Mouse (Mus musculus) intestine, postnatal 0 days (tissue): ENCODE data around the gene Fahd2a. TPM values are rescaled to one million over a fixed set of nuclear protein-coding genes. Genes with fewer than 3 reads are reported as not detected.
A peak's percentile ranks its signal among the peaks of the same experiment; 100 is the strongest.

Experiments
- ATAC-seq: fragments of 200-750 bp; cut with Nextera tagmentation; 2 replicates; pipeline ENCODE4 v1.8.0; 2017; ENCODE audit warnings: mild to moderate bottlenecking, moderate TSS enrichment, moderate library complexity
- H3K27ac ChIP-seq: fragments of 300-500 bp; sonication (generic); 2 replicates; pipeline ENCODE4 v1.5.1; 2014; ENCODE audit warnings: mild to moderate bottlenecking, low read depth, low read length, moderate library complexity
- H3K27me3 ChIP-seq: fragments of 300-500 bp; sonication (generic); replicated peaks from 2 replicates; pipeline ENCODE4 v1.6.1; 2014; ENCODE audit warnings: low read length, mixed read lengths; ENCODE audit not compliant: control insufficient read depth, insufficient read depth
- H3K36me3 ChIP-seq: fragments of 300-500 bp; sonication (generic); 2 replicates; pipeline ENCODE4 v1.6.1; 2014; ENCODE audit warnings: mild to moderate bottlenecking, moderate library complexity; ENCODE audit not compliant: control insufficient read depth, insufficient read depth
- H3K4me1 ChIP-seq: fragments of 300-500 bp; sonication (generic); replicated peaks from 2 replicates; pipeline ENCODE4 v1.6.1; 2014; ENCODE audit warnings: antibody characterized with exemption, low read length, mixed read lengths; ENCODE audit not compliant: control insufficient read depth, insufficient read depth
- H3K4me2 ChIP-seq: fragments of 300-500 bp; sonication (generic); replicated peaks from 2 replicates; pipeline ENCODE4 v1.6.1; 2014; ENCODE audit warnings: low read depth, mild to moderate bottlenecking, moderate library complexity
- H3K4me3 ChIP-seq: fragments of 300-500 bp; sonication (generic); 2 replicates; pipeline ENCODE4 v1.5.1; 2014; ENCODE audit warnings: low read depth, low read length
- H3K9ac ChIP-seq: fragments of 300-500 bp; sonication (generic); 2 replicates; pipeline ENCODE4 v1.6.1; 2014; ENCODE audit warnings: mild to moderate bottlenecking, low read depth, low read length
- H3K9me3 ChIP-seq: fragments of 300-500 bp; sonication (generic); 2 replicates; pipeline ENCODE4 v1.6.1; 2016; ENCODE audit warnings: mixed run types; ENCODE audit not compliant: control insufficient read depth
- CTCF ChIP-seq: sonication (generic); IDR thresholded peaks from 2 replicates; pipeline ENCODE4 v1.5.1; 2016; ENCODE audit warnings: low read depth, mild to moderate bottlenecking, control low read depth, antibody characterized with exemption, moderate library complexity
- WGBS: fragments of 180-500 bp; shearing (Covaris S2); extraction: QIAGEN DNeasy Blood & Tissue Kit; methylation state at CpG from one replicate; pipeline ENCODE4 v1.1.7; 2014; 5-methylcytosine and 5-hydroxymethylcytosine counted together
- polyA plus RNA-seq: library from polyadenylated mRNA; unstranded; fragments of >200 nt; fragmentation: Nextera tagmentation; extraction: Ambion mirVana; gene quantifications from 2 replicates; pipeline ENCODE4 v1.2.1, GENCODE M21; 2015

The Fahd2a gene
- polyA plus RNA-seq, 1 experiment from 2014 or later: 23.5 TPM

DNA sequence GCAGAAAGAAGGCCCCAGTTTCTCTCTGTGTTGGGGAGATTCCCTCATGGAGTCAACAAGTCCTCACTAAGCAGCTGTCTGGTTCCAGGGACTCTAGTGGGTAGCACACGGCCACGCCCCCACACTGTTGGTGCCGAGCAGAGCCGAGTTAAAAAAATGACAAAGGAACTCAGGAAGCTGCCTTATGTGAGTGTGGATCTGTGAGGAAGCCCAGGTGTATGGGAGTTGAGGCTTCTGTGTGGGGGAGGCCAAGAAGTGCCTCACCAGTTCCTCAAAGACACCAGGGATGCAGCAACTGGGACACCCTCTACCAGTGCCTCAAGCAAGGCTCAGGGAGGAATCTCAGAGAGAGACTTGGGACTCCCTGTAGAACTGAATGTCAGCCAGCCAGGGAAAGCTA is 34.8 kb upstream of the Fahd2a start:
- ATAC-seq: no peak
- Histone ChIP-seq H3K4me1 (no peaks in the 10 kb centered on the region), H3K27me3 (peaks cover 49% of the 10 kb centered on the region), H3K36me3 (no peaks in the 10 kb centered on the region), H3K4me3 (no peak overlapping the region), H3K9ac (no peak overlapping the region), H3K9me3 (no peaks in the 10 kb centered on the region), H3K27ac (no peak overlapping the region), H3K4me2 (no peak overlapping the region)
- TF ChIP-seq CTCF: no peak
- WGBS: 63% methylated on average over 4 of the region's 4 CpGs

DNA sequence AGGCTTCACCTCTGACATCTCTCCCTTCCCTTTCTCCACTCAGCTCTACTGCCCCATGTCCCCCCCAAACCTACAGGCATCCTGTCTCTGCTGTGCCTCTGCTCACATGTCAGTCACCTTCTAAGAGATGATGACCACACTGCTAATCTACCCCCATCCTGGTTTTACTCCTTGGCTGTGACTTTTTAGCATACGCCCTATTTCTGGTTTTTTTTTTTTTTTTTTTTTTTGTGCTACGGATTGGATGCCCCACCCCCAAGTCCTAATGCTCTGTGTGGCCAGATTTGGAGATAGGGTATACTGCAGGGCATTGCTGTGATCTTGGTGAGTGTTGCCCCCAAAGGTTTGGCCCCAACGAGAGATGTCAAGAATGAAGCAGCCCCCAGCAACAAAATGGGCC is 27.9 kb upstream of the Fahd2a start:
- H3K9ac ChIP-seq: no peak overlapping the region
- WGBS: 75% methylated on average over 3 of the region's 3 CpGs
- ATAC-seq: no peak

DNA sequence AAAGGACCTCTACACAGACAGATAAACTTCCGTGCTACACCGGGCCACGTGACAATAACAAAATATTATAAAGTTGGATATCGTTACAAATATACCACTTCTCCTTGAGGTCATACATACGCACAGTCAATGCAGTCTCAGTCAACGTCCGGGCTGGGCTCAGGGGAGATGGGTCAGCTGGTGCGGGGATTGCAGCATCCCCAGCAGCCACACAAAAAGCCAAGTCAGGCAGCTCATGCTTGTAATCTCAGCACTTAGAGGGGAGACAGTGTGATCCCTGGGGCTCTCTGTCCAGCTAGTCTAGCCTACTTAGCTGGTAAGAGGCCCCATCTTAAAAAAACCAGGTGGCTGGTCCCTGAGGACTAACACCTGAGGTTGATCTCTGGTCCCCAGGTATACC is 26.9 kb upstream of the Fahd2a start:
- H3K27me3 ChIP-seq: no peaks in the 10 kb centered on the region
- H3K27ac ChIP-seq: no peak overlapping the region
- no peaks in the 10 kb centered on the region for H3K4me1 ChIP-seq
- WGBS: 77% methylated on average over 8 of the region's 8 CpGs
- H3K4me3 ChIP-seq: no peak overlapping the region
- H3K9me3 ChIP-seq: no peaks in the 10 kb centered on the region
- TF ChIP-seq CTCF: no peak
- no peak overlapping the region for H3K9ac ChIP-seq
- ATAC-seq: no peak
- no peaks in the 10 kb centered on the region for H3K36me3 ChIP-seq
- no peak overlapping the region for H3K4me2 ChIP-seq

More for the DNA sequence above, 27.9 kb upstream of the Fahd2a start:
- no peaks in the 10 kb centered on the region for H3K27me3 ChIP-seq
- no peaks in the 10 kb centered on the region for H3K4me1 ChIP-seq
- H3K9me3 ChIP-seq: no peaks in the 10 kb centered on the region
- H3K27ac ChIP-seq: no peak overlapping the region
- no peak overlapping the region for H3K4me3 ChIP-seq
- H3K36me3 ChIP-seq: no peaks in the 10 kb centered on the region
- TF ChIP-seq CTCF: no peak
- H3K4me2 ChIP-seq: no peak overlapping the region

DNA sequence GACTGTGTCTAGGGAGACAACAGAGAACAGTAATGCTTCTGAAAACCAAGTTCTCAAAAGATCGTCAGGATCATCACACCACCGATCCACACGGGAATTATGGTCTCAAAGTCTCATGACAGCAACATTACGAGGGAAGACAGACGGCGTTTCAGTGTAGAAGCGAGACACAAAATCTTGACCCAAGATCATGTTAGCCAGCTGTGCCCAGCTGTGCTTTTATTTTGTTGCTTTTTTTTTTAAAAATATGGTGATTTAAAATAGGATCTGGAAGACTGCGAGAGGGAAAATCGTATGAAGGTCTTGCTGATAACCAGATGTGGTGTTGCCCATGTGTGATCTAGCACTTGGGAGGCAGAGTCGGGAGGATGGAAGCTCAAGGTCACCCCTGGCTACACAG is 26.3 kb upstream of the Fahd2a start:
- Histone ChIP-seq H3K9me3 (no peaks in the 10 kb centered on the region), H3K4me1 (no peaks in the 10 kb centered on the region), H3K36me3 (no peaks in the 10 kb centered on the region), H3K27ac (no peak overlapping the region), H3K9ac (no peak overlapping the region), H3K27me3 (no peaks in the 10 kb centered on the region), H3K4me2 (no peak overlapping the region), H3K4me3 (no peak overlapping the region)
- no peak for ATAC-seq
- 74% methylated on average over 10 of the region's 10 CpGs for WGBS
- TF ChIP-seq CTCF: no peak

- Histone ChIP-seq H3K27ac (no peak overlapping the region), H3K4me1 (no peaks in the 10 kb centered on the region), H3K27me3 (no peaks in the 10 kb centered on the region), H3K9ac (no peak overlapping the region), H3K36me3 (no peaks in the 10 kb centered on the region), H3K4me2 (no peak overlapping the region), H3K9me3 (no peaks in the 10 kb centered on the region), H3K4me3 (no peak overlapping the region)
- TF ChIP-seq CTCF: no peak
- no peak for ATAC-seq
- WGBS: 77% methylated on average over 5 of the region's 5 CpGs
Measured at GRCm38 (mm10) chr2:127470183-127470582, 25.8 kb upstream of the Fahd2a start.

- Histone ChIP-seq H3K27me3 (no peaks in the 10 kb centered on the region), H3K4me3 (no peak overlapping the region), H3K4me1 (no peaks in the 10 kb centered on the region), H3K9me3 (no peaks in the 10 kb centered on the region), H3K4me2 (no peak overlapping the region), H3K27ac (no peak overlapping the region), H3K36me3 (no peaks in the 10 kb centered on the region), H3K9ac (no peak overlapping the region)
- peak; percentile 94 for TF ChIP-seq CTCF
- ATAC-seq: no peak
- WGBS: 7% methylated on average over 8 of the region's 8 CpGs
Measured at GRCm38 (mm10) chr2:127462314-127462713, 17.9 kb upstream of the Fahd2a start.

- no peaks in the 10 kb centered on the region for H3K4me1 ChIP-seq
- ATAC-seq: no peak
- H3K4me3 ChIP-seq: no peak overlapping the region
- TF ChIP-seq CTCF: no peak
- H3K27me3 ChIP-seq: no peaks in the 10 kb centered on the region
- no peaks in the 10 kb centered on the region for H3K9me3 ChIP-seq
- no peak overlapping the region for H3K4me2 ChIP-seq
- H3K9ac ChIP-seq: no peak overlapping the region
- no peak overlapping the region for H3K27ac ChIP-seq
- no peaks in the 10 kb centered on the region for H3K36me3 ChIP-seq
- 36% methylated on average over 9 of the region's 9 CpGs for WGBS
Measured at GRCm38 (mm10) chr2:127461351-127461750, 17.0 kb upstream of the Fahd2a start.
